Mouse (Mus musculus) limb, embryonic 14.5 days (tissue): ENCODE measurements at regions not wholly inside any gene's neighbourhood (a gene's known extent, or its start where the extent isn't known, plus 50 kb on each side); places are given as distances from the start of the nearest gene placed in this dataset.

ENCODE experiments used
- ATAC-seq: fragments of 200-750 bp; cut with Nextera tagmentation; 2 replicates; pipeline ENCODE4 v1.8.0; 2017; ENCODE audit warnings: low read depth, moderate number of reproducible peaks, moderate TSS enrichment; ENCODE audit not compliant: low FRiP score
- DNase-seq: peaks from one replicate; pipeline ENCODE4 v3.0.0-alpha.2; 2015; ENCODE audit warnings: low spot score
- H3K27ac ChIP-seq: fragments of 300-500 bp; sonication (generic); replicated peaks from 2 replicates; pipeline ENCODE4 v1.5.1; 2014; ENCODE audit warnings: low read depth, mild to moderate bottlenecking, low read length, moderate library complexity, mixed read lengths
- H3K27me3 ChIP-seq: fragments of 300-500 bp; sonication (generic); 2 replicates; pipeline ENCODE4 v1.6.1; 2014; ENCODE audit warnings: low read length, mixed read lengths; ENCODE audit not compliant: control insufficient read depth, insufficient read depth
- H3K36me3 ChIP-seq: fragments of 300-500 bp; sonication (generic); 2 replicates; pipeline ENCODE4 v1.6.1; 2014; ENCODE audit warnings: mild to moderate bottlenecking, low read length, moderate library complexity, mixed read lengths; ENCODE audit not compliant: control insufficient read depth, insufficient read depth
- H3K4me1 ChIP-seq: fragments of 300-500 bp; sonication (generic); 2 replicates; pipeline ENCODE4 v1.6.1; 2014; ENCODE audit warnings: antibody characterized with exemption, low read length, mixed read lengths; ENCODE audit not compliant: control insufficient read depth, insufficient read depth
- H3K4me2 ChIP-seq: fragments of 300-500 bp; sonication (generic); replicated peaks from 2 replicates; pipeline ENCODE4 v1.6.1; 2014; ENCODE audit warnings: low read depth, mild to moderate bottlenecking, low read length, moderate library complexity; ENCODE audit not compliant: severe bottlenecking
- H3K4me3 ChIP-seq: fragments of 300-500 bp; sonication (generic); replicated peaks from 2 replicates; pipeline ENCODE4 v1.5.1; 2014; ENCODE audit warnings: low read length
- H3K9ac ChIP-seq: fragments of 300-500 bp; sonication (generic); 2 replicates; pipeline ENCODE4 v1.6.1; 2014; ENCODE audit warnings: mild to moderate bottlenecking, low read depth, low read length, moderate library complexity; ENCODE audit not compliant: severe bottlenecking
- H3K9me3 ChIP-seq: fragments of 300-500 bp; sonication (generic); 2 replicates; pipeline ENCODE4 v1.6.1; 2016; ENCODE audit warnings: low read length; ENCODE audit not compliant: control insufficient read depth
- POLR2A ChIP-seq: fragments of 200-500 bp; IDR thresholded peaks from 2 replicates; pipeline ENCODE4 v1.8.0; 2012; ENCODE audit warnings: inconsistent platforms, mild to moderate bottlenecking, moderate library complexity, borderline replicate concordance; ENCODE audit not compliant: insufficient read depth, insufficient read length; ENCODE audit errors: extremely low read depth
- whole genome bisulfite sequencing: fragments of 180-500 bp; shearing (Covaris S2); extraction: QIAGEN DNeasy Blood & Tissue Kit; methylation state at CpG from one replicate; pipeline ENCODE4 v1.1.7; 2014; 5-methylcytosine and 5-hydroxymethylcytosine counted together

GRCm38 (mm10) chr7:73260140-73260539 lies 115.2 kb upstream of the Rgma start:
- ATAC-seq: no peak
- 88% methylated on average over 4 of the region's 4 CpGs for WGBS
- no peaks in the 10 kb centered on the region for H3K4me1 ChIP-seq

GRCm38 (mm10) chr7:73261750-73262149 lies 113.6 kb upstream of the Rgma start:
- no peaks in the 10 kb centered on the region for H3K36me3 ChIP-seq
- no peak for TF ChIP-seq POLR2A
- no peak for DNase-seq
- WGBS: 66% methylated on average over 5 of the region's 5 CpGs
- H3K27me3 ChIP-seq: no peaks in the 10 kb centered on the region
- ATAC-seq: no peak
- no peak overlapping the region for H3K9ac ChIP-seq
- no peaks in the 10 kb centered on the region for H3K4me1 ChIP-seq
- H3K4me2 ChIP-seq: no peak overlapping the region
- H3K27ac ChIP-seq: no peak overlapping the region
- H3K4me3 ChIP-seq: no peak overlapping the region
- H3K9me3 ChIP-seq: no peaks in the 10 kb centered on the region

More at GRCm38 (mm10) chr7:73260140-73260539, 115.2 kb upstream of the Rgma start:
- Histone ChIP-seq H3K4me3 (no peak overlapping the region), H3K9me3 (no peaks in the 10 kb centered on the region), H3K4me2 (no peak overlapping the region), H3K36me3 (no peaks in the 10 kb centered on the region), H3K9ac (no peak overlapping the region), H3K27ac (no peak overlapping the region), H3K27me3 (no peaks in the 10 kb centered on the region)
- no peak for TF ChIP-seq POLR2A
- DNase-seq: no peak

- no peak for ATAC-seq
- TF ChIP-seq POLR2A: no peak
- no peak for DNase-seq
- H3K27me3 ChIP-seq: no peaks in the 10 kb centered on the region
- no peak overlapping the region for H3K9ac ChIP-seq
- H3K27ac ChIP-seq: no peak overlapping the region
- H3K4me3 ChIP-seq: no peak overlapping the region
- no peaks in the 10 kb centered on the region for H3K9me3 ChIP-seq
- H3K4me1 ChIP-seq: no peaks in the 10 kb centered on the region
- WGBS: 37% methylated on average over 3 of the region's 3 CpGs
- no peak overlapping the region for H3K4me2 ChIP-seq
- no peaks in the 10 kb centered on the region for H3K36me3 ChIP-seq
These were observed 112.8 kb upstream of the Rgma start for GRCm38 (mm10) chr7:73262526-73262925.

- TF ChIP-seq POLR2A: no peak
- no peak for DNase-seq
- Histone ChIP-seq H3K4me1 (no peaks in the 10 kb centered on the region), H3K36me3 (no peaks in the 10 kb centered on the region), H3K4me3 (no peak overlapping the region), H3K4me2 (no peak overlapping the region), H3K9me3 (0 out of 2 replicates have a peak, but pooled peaks cover 6% of the 10 kb centered on the region), H3K27ac (no peak overlapping the region), H3K27me3 (no peaks in the 10 kb centered on the region), H3K9ac (no peak overlapping the region)
- ATAC-seq: no peak
- WGBS: 84% methylated on average over 3 of the region's 3 CpGs
These were observed 105.7 kb upstream of the Rgma start for GRCm38 (mm10) chr7:73269626-73270025.

- ATAC-seq (no peak), DNase-seq (no peak)
- no peak overlapping the region for H3K4me3 ChIP-seq
- H3K9ac ChIP-seq: no peak overlapping the region
- 83% methylated on average over 1 of the region's 1 CpGs for WGBS
- H3K36me3 ChIP-seq: no peaks in the 10 kb centered on the region
- H3K4me2 ChIP-seq: no peak overlapping the region
- no peak overlapping the region for H3K27ac ChIP-seq
- no peaks in the 10 kb centered on the region for H3K27me3 ChIP-seq
- no peaks in the 10 kb centered on the region for H3K4me1 ChIP-seq
- 0 out of 2 replicates have a peak, but pooled peaks cover 6% of the 10 kb centered on the region for H3K9me3 ChIP-seq
- TF ChIP-seq POLR2A: no peak
These were observed 102.5 kb upstream of the Rgma start for GRCm38 (mm10) chr7:73272787-73273186.

GRCm38 (mm10) chr7:73275814-73276271 lies 99.5 kb upstream of the Rgma start:
- H3K9ac ChIP-seq: no peak overlapping the region
- no peak overlapping the region for H3K27ac ChIP-seq
- no peaks in the 10 kb centered on the region for H3K36me3 ChIP-seq
- 0 out of 2 replicates have a peak, but pooled peaks cover 6% of the 10 kb centered on the region for H3K9me3 ChIP-seq
- ATAC-seq (no peak), DNase-seq (no peak)
- no peak for TF ChIP-seq POLR2A
- H3K4me1 ChIP-seq: no peaks in the 10 kb centered on the region
- H3K4me3 ChIP-seq: no peak overlapping the region
- no peak overlapping the region for H3K4me2 ChIP-seq
- H3K27me3 ChIP-seq: no peaks in the 10 kb centered on the region
- WGBS: 83% methylated on average over 9 of the region's 9 CpGs
